Mouse (Mus musculus) small intestine, adult 2 months (tissue): Measurements from ENCODE around the gene Crip2.

ENCODE experiments used
- CTCF ChIP-seq: fragments of 200-500 bp; IDR thresholded peaks from 2 replicates; pipeline ENCODE4 v1.5.1; 2012; ENCODE audit warnings: low read depth, mild to moderate bottlenecking, control low read depth, inconsistent platforms, low read length, moderate library complexity, mixed read lengths; ENCODE audit not compliant: insufficient replicate concordance, insufficient read length; ENCODE audit errors: extremely low read depth
- POLR2A ChIP-seq: fragments of 200-500 bp; IDR thresholded peaks from 2 replicates; pipeline ENCODE4 v1.6.1; 2012; ENCODE audit warnings: low read depth, mild to moderate bottlenecking, control low read depth, inconsistent platforms, low read length, moderate library complexity

- TF ChIP-seq CTCF (no peak), POLR2A (no peak)
These were observed 9.3 kb upstream of the Crip2 start for GRCm38 (mm10) chr12:113130732-113131131.
